ENCODE assay signal across 10 mouse cellular contexts in genomic region chr11:117347256-117347655, GRCm38 (mm10).
DNase-seq lines count a peak whose midpoint lies in the region; ATAC-seq and TF ChIP-seq lines count a peak whose summit lies in the region.
"Had no signal": no experiment of that assay in that cellular context is flagged by ENCODE, and none has a peak within 500 bp of the region (broad histone marks: within the 10 kb centered on the region; RNA-seq: fewer than 3 reads in every experiment).

No protein-coding gene starts in this region.

- H3K9ac ChIP-seq in lung, embryonic 15.5 days, result no peak overlapping the region
- H3K9ac ChIP-seq in forebrain, embryonic 13.5 days, result peak overlapping the region; percentile 38; the same call in 1 of the 2 replicates
- 0 out of 2 replicates have a peak overlapping the region, but pooled peaks have one; percentile 10 for H3K9ac ChIP-seq in stomach, embryonic 16.5 days (ENCODE audit: low read length)

- no peaks in the 10 kb centered on the region for H3K9me3 ChIP-seq in lung, embryonic 15.5 days
- H3K9me3 ChIP-seq in forebrain, embryonic 13.5 days (replicated peaks), result no peaks in the 10 kb centered on the region
- no peaks in the 10 kb centered on the region for H3K9me3 ChIP-seq in limb, embryonic 10.5 days (replicated peaks)
- no peaks in the 10 kb centered on the region for H3K9me3 ChIP-seq in stomach, embryonic 16.5 days (replicated peaks; ENCODE audit: control insufficient read depth, low read length)

- H3K27ac ChIP-seq in lung, embryonic 15.5 days, result peak overlapping the region; percentile 27; the same call in 1 of the 2 replicates
- peak overlapping the region; percentile 60 for H3K27ac ChIP-seq in forebrain, embryonic 13.5 days
- H3K27ac ChIP-seq in limb, embryonic 10.5 days, result peak overlapping the region; percentile 86
- H3K27ac ChIP-seq in stomach, embryonic 16.5 days (ENCODE audit: low read length), result no peak overlapping the region
- H3K27ac ChIP-seq in gastrocnemius, adult 2 months, result no peak overlapping the region

- ATAC-seq in lung, embryonic 15.5 days (ENCODE audit: borderline replicate concordance, extremely low read depth, low FRiP score, low TSS enrichment), result no peak
- ATAC-seq in forebrain, embryonic 13.5 days, result no peak
- no peak for ATAC-seq in stomach, embryonic 16.5 days (ENCODE audit: insufficient read depth, low FRiP score)

- H3K27me3 ChIP-seq in lung, embryonic 15.5 days, result no peaks in the 10 kb centered on the region
- H3K27me3 ChIP-seq in forebrain, embryonic 13.5 days, result no peaks in the 10 kb centered on the region
- no peaks in the 10 kb centered on the region for H3K27me3 ChIP-seq in limb, embryonic 10.5 days (ENCODE audit: low read depth, poor library complexity, severe bottlenecking)
- no peaks in the 10 kb centered on the region for H3K27me3 ChIP-seq in stomach, embryonic 16.5 days (ENCODE audit: control insufficient read depth, insufficient read depth, low read length)

- 77% methylated on average over 4 of the region's 4 CpGs for WGBS in lung, embryonic 15.5 days
- whole genome bisulfite sequencing in forebrain, embryonic 13.5 days, result 85% methylated on average over 4 of the region's 4 CpGs
- 94% methylated on average over 4 of the region's 4 CpGs for WGBS in limb, embryonic 10.5 days
- WGBS in stomach, embryonic 16.5 days, result 77% methylated on average over 4 of the region's 4 CpGs

- H3K4me3 ChIP-seq in lung, embryonic 15.5 days, result no peak overlapping the region
- no peak overlapping the region for H3K4me3 ChIP-seq in forebrain, embryonic 13.5 days
- H3K4me3 ChIP-seq in limb, embryonic 10.5 days, result peak overlapping the region; percentile 6; the same call in 1 of the 2 replicates
- no peak overlapping the region for H3K4me3 ChIP-seq in stomach, embryonic 16.5 days (replicated peaks; ENCODE audit: low read length)
- H3K4me3 ChIP-seq in gastrocnemius, adult 2 months, result no peak overlapping the region
- H3K4me3 ChIP-seq: myocyte had no signal

- H3K4me2 ChIP-seq in lung, embryonic 15.5 days, result no peak overlapping the region
- no peak overlapping the region for H3K4me2 ChIP-seq in forebrain, embryonic 13.5 days
- H3K4me2 ChIP-seq in stomach, embryonic 16.5 days (ENCODE audit: low read depth, low read length), result no peak overlapping the region

- no peak for TF ChIP-seq CTCF in gastrocnemius, adult 2 months (IDR thresholded peaks at IDR 0.05)

- DNase-seq in lung, postnatal 36 days, result no peak
- DNase-seq in limb, embryonic 10.5 days (ENCODE audit: low spot score), result no peak
- DNase-seq in gastrocnemius, adult 2 months, result no peak
- no peak for DNase-seq in spleen, adult 12 weeks (ENCODE audit: low spot score)
- DNase-seq: spleen, adult 18-20 months; thymus, postnatal 4 days had no signal

- peaks cover 11% of the 10 kb centered on the region for H3K36me3 ChIP-seq in lung, embryonic 15.5 days
- H3K36me3 ChIP-seq in forebrain, embryonic 13.5 days (ENCODE audit: poor library complexity, severe bottlenecking), result peaks cover 17% of the 10 kb centered on the region
- peaks cover 25% of the 10 kb centered on the region for H3K36me3 ChIP-seq in limb, embryonic 10.5 days
- peaks cover 9% of the 10 kb centered on the region for H3K36me3 ChIP-seq in stomach, embryonic 16.5 days (ENCODE audit: control insufficient read depth, insufficient read depth, low read length)

- intact Hi-C loops in gastrocnemius, adult 2 months (cut with DNase I), result no loop called here

- peaks cover 82% of the 10 kb centered on the region for H3K4me1 ChIP-seq in lung, embryonic 15.5 days
- peaks cover 82% of the 10 kb centered on the region for H3K4me1 ChIP-seq in forebrain, embryonic 13.5 days
- peaks cover 84% of the 10 kb centered on the region for H3K4me1 ChIP-seq in limb, embryonic 10.5 days
- H3K4me1 ChIP-seq in stomach, embryonic 16.5 days (ENCODE audit: control insufficient read depth, insufficient read depth, low read length), result peaks cover 75% of the 10 kb centered on the region

Comparison
In these comparisons a context has a peak if more than half of its experiments do, and no peak if none do; other contexts are left out.
1. H3K27ac ChIP-seq: peak in lung, embryonic 15.5 days (single experiment), forebrain, embryonic 13.5 days (single experiment) and limb, embryonic 10.5 days (single experiment); none in stomach, embryonic 16.5 days (single experiment) and gastrocnemius, adult 2 months (single experiment).